Mouse (Mus musculus) neural tube, embryonic 11.5 days (tissue): ENCODE results near the gene Eng. TPM values are rescaled to one million over a fixed set of nuclear protein-coding genes. Genes with fewer than 3 reads are reported as not detected.

Source experiments
- ATAC-seq: fragments of 200-750 bp; cut with Nextera tagmentation; 2 replicates; pipeline ENCODE4 v1.8.0; 2017; ENCODE audit warnings: moderate number of reproducible peaks, mild to moderate bottlenecking, moderate TSS enrichment, moderate library complexity; ENCODE audit not compliant: insufficient read depth, low FRiP score, low TSS enrichment
- DNase-seq: peaks from one replicate; pipeline ENCODE4 v3.0.0-alpha.2; 2015; ENCODE audit warnings: low spot score
- H3K27ac ChIP-seq: fragments of 300-500 bp; sonication (generic); 2 replicates; pipeline ENCODE4 v1.5.1; 2014; ENCODE audit warnings: low read depth, mild to moderate bottlenecking, low read length
- H3K27me3 ChIP-seq: fragments of 300-500 bp; sonication (generic); 2 replicates; pipeline ENCODE4 v1.6.1; 2014; ENCODE audit warnings: mild to moderate bottlenecking, low read length, mixed read lengths; ENCODE audit not compliant: control insufficient read depth, insufficient read depth
- H3K36me3 ChIP-seq: fragments of 300-500 bp; sonication (generic); 2 replicates; pipeline ENCODE4 v1.6.1; 2014; ENCODE audit warnings: mild to moderate bottlenecking, low read length, moderate library complexity, mixed read lengths; ENCODE audit not compliant: control insufficient read depth, insufficient read depth
- H3K4me1 ChIP-seq: fragments of 300-500 bp; sonication (generic); 2 replicates; pipeline ENCODE4 v1.6.1; 2014; ENCODE audit warnings: low read length, mixed read lengths; ENCODE audit not compliant: control insufficient read depth, insufficient read depth
- H3K4me2 ChIP-seq: fragments of 300-500 bp; sonication (generic); 2 replicates; pipeline ENCODE4 v1.6.1; 2014; ENCODE audit warnings: low read depth, mild to moderate bottlenecking, moderate library complexity
- H3K4me3 ChIP-seq: fragments of 300-500 bp; sonication (generic); 2 replicates; pipeline ENCODE4 v1.5.1; 2014; ENCODE audit warnings: low read depth, low read length
- H3K9ac ChIP-seq: fragments of 300-500 bp; sonication (generic); 2 replicates; pipeline ENCODE4 v1.6.1; 2014; ENCODE audit warnings: mild to moderate bottlenecking, low read length
- H3K9me3 ChIP-seq: fragments of 300-500 bp; sonication (generic); 2 replicates; pipeline ENCODE4 v1.6.1; 2016; ENCODE audit warnings: low read length; ENCODE audit not compliant: control insufficient read depth
- WGBS: fragments of 180-500 bp; shearing (Covaris S2); extraction: QIAGEN DNeasy Blood & Tissue Kit; methylation state at CpG from one replicate; pipeline ENCODE4 v1.1.7; 2014; 5-methylcytosine and 5-hydroxymethylcytosine counted together
- polyA plus RNA-seq: library from polyadenylated mRNA; unstranded; fragments of >200 nt; fragmentation: Nextera tagmentation; extraction: Ambion mirVana; gene quantifications from 2 replicates; pipeline ENCODE4 v1.2.1, GENCODE M21; 2014

Gene Eng
- polyA plus RNA-seq, 1 experiment from 2014 or later: 26.8 TPM

- Histone ChIP-seq H3K4me3 (no peak overlapping the region), H3K9me3 (no peaks in the 10 kb centered on the region), H3K27ac (no peak overlapping the region), H3K4me1 (peaks cover 10% of the 10 kb centered on the region), H3K4me2 (no peak overlapping the region), H3K27me3 (no peaks in the 10 kb centered on the region), H3K9ac (no peak overlapping the region), H3K36me3 (no peaks in the 10 kb centered on the region)
- ATAC-seq: no peak
- 83% methylated on average over 10 of the region's 10 CpGs for WGBS
- DNase-seq: no peak
Measured at GRCm38 (mm10) chr2:32634277-32635105, 11.9 kb upstream of the Eng start.

DNA sequence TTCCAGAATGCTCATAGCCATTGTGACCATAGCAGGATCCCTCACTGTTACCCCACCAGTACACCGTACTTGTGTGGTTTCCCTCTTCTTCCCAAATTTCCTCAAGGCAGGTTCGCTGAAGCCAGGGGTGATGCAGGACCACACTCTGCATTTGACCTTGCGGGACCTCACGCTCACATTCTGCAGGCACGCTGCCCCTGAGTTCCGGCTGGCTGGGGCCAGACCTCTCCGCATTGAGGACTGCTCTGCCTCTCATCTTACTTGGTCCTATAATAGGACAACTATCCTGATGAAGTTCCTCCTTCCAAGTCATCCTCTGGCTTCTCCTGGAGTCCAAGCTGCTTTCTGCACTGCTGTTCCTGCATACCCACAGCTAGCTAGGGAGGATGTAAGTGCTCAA lies 9.8 kb upstream of the Eng start:
- ATAC-seq (no peak), DNase-seq (no peak)
- Histone ChIP-seq H3K4me3 (no peak overlapping the region), H3K9ac (no peak overlapping the region), H3K27ac (no peak overlapping the region), H3K27me3 (no peaks in the 10 kb centered on the region), H3K9me3 (no peaks in the 10 kb centered on the region), H3K4me2 (no peak overlapping the region), H3K36me3 (no peaks in the 10 kb centered on the region), H3K4me1 (peaks cover 7% of the 10 kb centered on the region; the same call in 1 of the 2 replicates)
- 82% methylated on average over 7 of the region's 7 CpGs for WGBS

DNA sequence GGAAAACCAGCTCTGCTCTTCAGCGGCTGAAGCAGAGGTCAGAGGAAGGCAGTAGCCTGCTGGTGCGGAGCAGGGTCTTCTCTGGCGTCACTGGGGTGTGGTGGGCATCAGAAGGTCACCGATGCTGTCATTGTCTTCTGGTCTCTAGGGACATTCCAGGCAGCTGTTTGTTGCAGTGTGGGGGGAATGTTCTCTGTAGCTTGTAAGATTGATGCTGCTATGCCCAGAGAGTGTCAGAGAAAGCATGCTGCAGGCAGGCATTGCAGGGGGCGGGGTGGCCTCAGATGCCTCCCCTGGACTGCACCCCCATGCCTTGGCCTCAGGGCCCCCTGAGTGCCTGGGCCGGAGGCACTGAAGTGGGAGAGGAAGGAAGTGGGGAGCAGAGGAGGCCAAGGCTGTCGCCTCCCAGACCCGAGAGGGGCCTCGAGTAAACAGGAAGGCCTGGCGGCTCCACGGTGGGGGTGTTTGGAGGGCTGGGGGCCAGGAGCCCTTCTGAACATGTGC lies 8.6 kb upstream of the Eng start:
- H3K4me1 ChIP-seq: peaks cover 5% of the 10 kb centered on the region; the same call in 1 of the 2 replicates
- H3K36me3 ChIP-seq: no peaks in the 10 kb centered on the region
- 42% methylated on average over 11 of the region's 11 CpGs for WGBS
- no peaks in the 10 kb centered on the region for H3K27me3 ChIP-seq
- peak overlapping the region; percentile 29; the same call in 1 of the 2 replicates for H3K9ac ChIP-seq
- no peak overlapping the region for H3K4me3 ChIP-seq
- H3K27ac ChIP-seq: peak overlapping the region; percentile 14; the same call in 1 of the 2 replicates
- ATAC-seq (no peak), DNase-seq (peak; percentile 54)
- H3K9me3 ChIP-seq: no peaks in the 10 kb centered on the region
- no peak overlapping the region for H3K4me2 ChIP-seq

DNA sequence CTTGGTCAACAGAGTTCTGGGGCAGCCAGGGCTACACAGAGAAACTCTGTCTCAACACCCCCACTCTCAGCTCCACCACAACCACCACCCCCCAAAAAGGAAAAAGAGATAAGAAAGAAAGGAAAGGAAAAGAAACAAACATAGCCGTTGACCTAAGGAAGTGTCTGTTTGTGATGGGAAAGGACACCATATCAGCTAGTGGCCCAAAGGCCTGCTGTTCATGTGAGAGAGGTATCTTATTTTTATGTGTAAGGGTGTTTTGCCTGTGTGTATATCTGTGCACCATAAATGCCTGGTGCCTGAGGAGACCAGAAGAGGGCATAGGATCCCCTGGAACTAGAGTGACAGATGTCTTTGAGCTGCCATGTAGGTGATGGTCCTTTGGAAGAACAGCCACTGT lies 6.8 kb upstream of the Eng start:
- Histone ChIP-seq H3K4me3 (no peak overlapping the region), H3K9ac (no peak overlapping the region), H3K4me1 (peaks cover 5% of the 10 kb centered on the region; the same call in 1 of the 2 replicates), H3K36me3 (no peaks in the 10 kb centered on the region), H3K27ac (no peak overlapping the region), H3K4me2 (no peak overlapping the region), H3K9me3 (no peaks in the 10 kb centered on the region), H3K27me3 (no peaks in the 10 kb centered on the region)
- whole genome bisulfite sequencing: 86% methylated on average over 1 of the region's 1 CpGs
- no peak for ATAC-seq
- no peak for DNase-seq

- H3K27me3 ChIP-seq: no peaks in the 10 kb centered on the region
- no peak overlapping the region for H3K27ac ChIP-seq
- peaks cover 5% of the 10 kb centered on the region; the same call in 1 of the 2 replicates for H3K4me1 ChIP-seq
- WGBS: 73% methylated on average over 6 of the region's 6 CpGs
- DNase-seq: no peak
- no peaks in the 10 kb centered on the region for H3K9me3 ChIP-seq
- H3K4me3 ChIP-seq: no peak overlapping the region
- no peak overlapping the region for H3K4me2 ChIP-seq
- no peaks in the 10 kb centered on the region for H3K36me3 ChIP-seq
- H3K9ac ChIP-seq: no peak overlapping the region
- ATAC-seq: no peak
Measured at GRCm38 (mm10) chr2:32640550-32641051, 5.8 kb upstream of the Eng start.

- Histone ChIP-seq H3K27me3 (no peaks in the 10 kb centered on the region), H3K36me3 (no peaks in the 10 kb centered on the region), H3K9me3 (no peaks in the 10 kb centered on the region), H3K9ac (no peak overlapping the region), H3K4me2 (no peak overlapping the region), H3K4me1 (peaks cover 5% of the 10 kb centered on the region; the same call in 1 of the 2 replicates), H3K27ac (no peak overlapping the region), H3K4me3 (no peak overlapping the region)
- no peak for DNase-seq
- no peak for ATAC-seq
- 82% methylated on average over 5 of the region's 5 CpGs for WGBS
Measured at GRCm38 (mm10) chr2:32641810-32642209, 4.6 kb upstream of the Eng start.

GRCm38 (mm10) chr2:32642813-32643212 lies 3.6 kb upstream of the Eng start:
- WGBS: 83% methylated on average over 7 of the region's 7 CpGs
- Histone ChIP-seq H3K27ac (no peak overlapping the region), H3K4me1 (peaks cover 3% of the 10 kb centered on the region; the same call in 1 of the 2 replicates), H3K4me3 (no peak overlapping the region), H3K36me3 (no peaks in the 10 kb centered on the region), H3K4me2 (no peak overlapping the region), H3K27me3 (no peaks in the 10 kb centered on the region), H3K9me3 (no peaks in the 10 kb centered on the region), H3K9ac (no peak overlapping the region)
- DNase-seq: no peak
- ATAC-seq: no peak

GRCm38 (mm10) chr2:32644083-32644482 lies 2.3 kb upstream of the Eng start:
- no peaks in the 10 kb centered on the region for H3K4me1 ChIP-seq
- H3K36me3 ChIP-seq: no peaks in the 10 kb centered on the region
- no peak overlapping the region for H3K27ac ChIP-seq
- H3K4me3 ChIP-seq: no peak overlapping the region
- H3K9me3 ChIP-seq: no peaks in the 10 kb centered on the region
- 80% methylated on average over 9 of the region's 9 CpGs for WGBS
- ATAC-seq (no peak), DNase-seq (no peak)
- H3K4me2 ChIP-seq: no peak overlapping the region
- H3K9ac ChIP-seq: no peak overlapping the region
- no peaks in the 10 kb centered on the region for H3K27me3 ChIP-seq
